9 mouse cellular contexts compared by ENCODE assay signal in the genomic region with DNA sequence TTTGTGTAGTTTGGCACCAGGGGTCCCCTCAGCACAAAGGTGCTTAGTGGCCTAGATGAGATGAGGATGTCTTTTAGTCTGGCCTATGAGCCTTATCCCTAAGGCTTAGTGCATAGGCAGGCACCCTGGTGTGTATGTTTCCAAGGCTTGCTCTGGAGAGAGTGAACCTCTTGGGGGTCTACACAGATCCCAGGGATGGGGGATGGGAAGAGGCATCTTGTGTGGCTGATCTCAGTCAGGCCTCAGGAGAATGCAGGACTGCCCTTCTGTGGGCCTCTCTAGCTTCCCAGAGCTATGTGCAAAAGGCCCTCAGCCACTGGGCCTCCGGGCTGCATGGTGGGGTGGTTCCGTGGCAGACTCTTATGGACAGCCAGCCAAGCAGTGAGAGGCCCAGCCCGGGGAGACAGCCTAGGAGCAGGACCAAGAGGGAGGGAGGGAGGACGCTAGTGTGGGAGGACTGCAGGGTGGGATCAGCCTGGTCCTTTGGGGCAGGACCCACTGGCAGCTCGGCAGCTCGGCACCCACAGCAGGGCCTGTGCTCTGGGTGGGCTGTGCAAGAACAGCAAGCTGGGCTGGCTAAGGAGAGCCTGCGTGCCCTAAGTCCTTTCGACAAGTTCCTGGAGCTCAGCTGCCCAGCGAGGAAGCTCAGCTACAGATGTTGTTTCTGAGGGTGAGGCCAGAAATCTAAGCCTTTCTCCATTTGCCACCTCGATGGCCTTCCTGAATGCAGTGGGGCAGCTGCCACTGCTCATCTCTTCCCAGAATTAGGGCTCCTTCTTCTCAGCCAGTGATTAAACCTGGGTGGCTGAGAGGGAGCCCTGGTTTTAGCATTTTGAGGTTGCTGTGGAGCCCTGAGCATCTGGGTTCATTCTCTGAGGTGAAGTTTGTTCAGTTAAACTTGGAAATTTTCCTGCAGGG. TPM values are rescaled to one million over a fixed set of nuclear protein-coding genes. Genes with fewer than 3 reads are reported as not detected.
DNase-seq lines count a peak whose midpoint lies in the region; ATAC-seq and TF ChIP-seq lines count a peak whose summit lies in the region.
"Had no signal": no experiment of that assay in that cellular context is flagged by ENCODE, and none has a peak within 500 bp of the region (broad histone marks: within the 10 kb centered on the region; RNA-seq: fewer than 3 reads in every experiment).

No protein-coding gene starts in this region.

- peak overlapping the region; percentile 75 for H3K27ac ChIP-seq in lung, embryonic 15.5 days
- peak overlapping the region; percentile 79 for H3K27ac ChIP-seq in hindbrain, postnatal 0 days
- peak overlapping the region; percentile 67 for H3K27ac ChIP-seq in midbrain, embryonic 10.5 days (replicated peaks)

- H3K9me3 ChIP-seq in lung, embryonic 15.5 days, result no peaks in the 10 kb centered on the region
- H3K9me3 ChIP-seq in hindbrain, postnatal 0 days (ENCODE audit: low read length), result no peaks in the 10 kb centered on the region
- H3K9me3 ChIP-seq in midbrain, embryonic 10.5 days (replicated peaks), result no peaks in the 10 kb centered on the region

- H3K9ac ChIP-seq in lung, embryonic 15.5 days, result peak overlapping the region; percentile 14; the same call in 1 of the 2 replicates
- H3K9ac ChIP-seq in hindbrain, postnatal 0 days (replicated peaks; ENCODE audit: low read length), result peak overlapping the region; percentile 33; the same call in 1 of the 2 replicates

- H3K4me1 ChIP-seq in lung, embryonic 15.5 days, result peaks cover 54% of the 10 kb centered on the region
- H3K4me1 ChIP-seq in hindbrain, postnatal 0 days (ENCODE audit: insufficient read depth, low read length), result peaks cover 44% of the 10 kb centered on the region
- peaks cover 40% of the 10 kb centered on the region for H3K4me1 ChIP-seq in midbrain, embryonic 10.5 days

- H3K4me3 ChIP-seq in lung, embryonic 15.5 days, result 0 out of 2 replicates have a peak overlapping the region, but pooled peaks have one; percentile 8
- H3K4me3 ChIP-seq in hindbrain, postnatal 0 days (ENCODE audit: low read length), result no peak overlapping the region
- H3K4me3 ChIP-seq in midbrain, embryonic 10.5 days, result peak overlapping the region; percentile 14; the same call in 1 of the 2 replicates

- ATAC-seq in lung, embryonic 15.5 days (ENCODE audit: borderline replicate concordance, extremely low read depth, low FRiP score, low TSS enrichment), result peak; percentile 29; the same call in 1 of the 2 replicates
- ATAC-seq in hindbrain, postnatal 0 days, result peak; percentile 1; the same call in 1 of the 2 replicates

- WGBS in lung, embryonic 15.5 days, result 45% methylated on average over 10 of the region's 10 CpGs
- 41% methylated on average over 10 of the region's 10 CpGs for WGBS in hindbrain, postnatal 0 days
- 47% methylated on average over 10 of the region's 10 CpGs for WGBS in midbrain, embryonic 10.5 days

- TF ChIP-seq CTCF in hindbrain, postnatal 0 days (IDR thresholded peaks at IDR 0.05; ENCODE audit: low read depth), result no peak

- peak overlapping the region; percentile 10 for H3K4me2 ChIP-seq in lung, embryonic 15.5 days
- H3K4me2 ChIP-seq in hindbrain, postnatal 0 days (ENCODE audit: low read depth, low read length), result peak overlapping the region; percentile 27; the same call in 1 of the 2 replicates

- no peaks in the 10 kb centered on the region for H3K27me3 ChIP-seq in lung, embryonic 15.5 days
- H3K27me3 ChIP-seq in hindbrain, postnatal 0 days (ENCODE audit: insufficient read depth, low read length), result no peaks in the 10 kb centered on the region
- H3K27me3 ChIP-seq in midbrain, embryonic 10.5 days (ENCODE audit: low read depth, poor library complexity, severe bottlenecking), result no peaks in the 10 kb centered on the region

- no peak for DNase-seq in lung, postnatal 36 days
- peak; percentile 73 for DNase-seq in gastrocnemius, postnatal 25 days
- DNase-seq in hindbrain, postnatal 0 days (ENCODE audit: low spot score), result no peak
- DNase-seq in midbrain, embryonic 10.5 days (ENCODE audit: low spot score), result no peak
- DNase-seq in spleen, postnatal 36 days (ENCODE audit: low spot score in 2 of 2), result no peak
- no peak for DNase-seq in layer of hippocampus, postnatal 36 days
- no peak for DNase-seq in embryo, embryonic 11 days

- peaks cover 5% of the 10 kb centered on the region; the same call in 1 of the 2 replicates for H3K36me3 ChIP-seq in lung, embryonic 15.5 days
- H3K36me3 ChIP-seq in hindbrain, postnatal 0 days (ENCODE audit: insufficient read depth, low read length), result no peaks in the 10 kb centered on the region
- H3K36me3 ChIP-seq in midbrain, embryonic 10.5 days, result peaks cover 15% of the 10 kb centered on the region; the same call in 1 of the 2 replicates

RNA-seq across cellular contexts. Expression of gene Akt2, which starts 5.5 kb away (rescaled TPM):
- polyA plus RNA-seq in lung, embryonic 15.5 days (2015; fragmentation: Nextera tagmentation; extraction: Ambion mirVana), result 89.6 and 98.5 TPM in 2 replicates
- total RNA-seq in gastrocnemius, postnatal 25 days (2021), result 100 to 1,000 TPM; 135 to 147 TPM
- total RNA-seq in hindbrain, postnatal 0 days (2014; rRNA removed), result 60.6 and 83.1 TPM in 2 replicates
- polyA plus RNA-seq in hindbrain, postnatal 0 days (2015; fragmentation: Nextera tagmentation; extraction: Ambion mirVana), result 62.3 and 64.0 TPM in 2 replicates
- 85.9 and 89.4 TPM in 2 replicates for polyA plus RNA-seq in midbrain, embryonic 10.5 days (2016; fragmentation: Nextera tagmentation; extraction: Ambion mirVana)
- 100 to 1,000 TPM in 1 of 2 experiments, 10 to 100 TPM in 1; 97.7 to 102 TPM for total RNA-seq in layer of hippocampus, postnatal 36 days (2021)

RNA-seq across cellular contexts. Expression of gene 2310022A10Rik, which starts 43.8 kb away (rescaled TPM):
- 24.0 and 24.8 TPM in 2 replicates for polyA plus RNA-seq in lung, embryonic 15.5 days (2015; fragmentation: Nextera tagmentation; extraction: Ambion mirVana)
- total RNA-seq in gastrocnemius, postnatal 25 days (2021), result 100 to 1,000 TPM in 1 of 2 experiments, 10 to 100 TPM in 1; 88.3 to 110 TPM
- total RNA-seq in hindbrain, postnatal 0 days (2014; rRNA removed), result 8.1 and 8.2 TPM in 2 replicates
- 25.7 and 26.1 TPM in 2 replicates for polyA plus RNA-seq in hindbrain, postnatal 0 days (2015; fragmentation: Nextera tagmentation; extraction: Ambion mirVana)
- polyA plus RNA-seq in midbrain, embryonic 10.5 days (2016; fragmentation: Nextera tagmentation; extraction: Ambion mirVana), result 37.3 and 39.3 TPM in 2 replicates
- total RNA-seq in layer of hippocampus, postnatal 36 days (2021), result 10 to 100 TPM; 27.2 to 28.8 TPM

RNA-seq across cellular contexts. Expression of gene Pld3, which starts 43.8 kb away (rescaled TPM):
- 74.8 and 78.3 TPM in 2 replicates for polyA plus RNA-seq in lung, embryonic 15.5 days (2015; fragmentation: Nextera tagmentation; extraction: Ambion mirVana)
- 10 to 100 TPM; 14.9 to 15.0 TPM for total RNA-seq in gastrocnemius, postnatal 25 days (2021)
- total RNA-seq in hindbrain, postnatal 0 days (2014; rRNA removed), result 307 and 308 TPM in 2 replicates
- polyA plus RNA-seq in hindbrain, postnatal 0 days (2015; fragmentation: Nextera tagmentation; extraction: Ambion mirVana), result 268 and 287 TPM in 2 replicates
- 52.0 and 61.2 TPM in 2 replicates for polyA plus RNA-seq in midbrain, embryonic 10.5 days (2016; fragmentation: Nextera tagmentation; extraction: Ambion mirVana)
- total RNA-seq in layer of hippocampus, postnatal 36 days (2021), result 100 to 1,000 TPM; 557 to 578 TPM

RNA-seq across cellular contexts. Expression of gene Ttc9b, which starts 56.9 kb away (rescaled TPM):
- 0.09 and 0.60 TPM in 2 replicates for polyA plus RNA-seq in lung, embryonic 15.5 days (2015; fragmentation: Nextera tagmentation; extraction: Ambion mirVana)
- total RNA-seq in gastrocnemius, postnatal 25 days (2021), result not detected
- total RNA-seq in hindbrain, postnatal 0 days (2014; rRNA removed), result 104 and 132 TPM in 2 replicates
- 124 and 127 TPM in 2 replicates for polyA plus RNA-seq in hindbrain, postnatal 0 days (2015; fragmentation: Nextera tagmentation; extraction: Ambion mirVana)
- polyA plus RNA-seq in midbrain, embryonic 10.5 days (2016; fragmentation: Nextera tagmentation; extraction: Ambion mirVana), result 2.6 and 5.5 TPM in 2 replicates
- total RNA-seq in layer of hippocampus, postnatal 36 days (2021), result 10 to 100 TPM; 45.8 to 48.2 TPM
- total RNA-seq: gastrocnemius, postnatal 36 days had no signal

Comparison
In these comparisons a context has a peak if more than half of its experiments do, and no peak if none do; other contexts are left out.
1. RNA of gene Pld3, which starts 43.8 kb away (total RNA-seq): 557 to 578 TPM in layer of hippocampus, postnatal 36 days and 307 to 308 TPM in hindbrain, postnatal 0 days; 14.9 to 15.0 TPM in gastrocnemius, postnatal 25 days; every median in the first group is over 10 times any median in the second.
2. Peak in every context shown above with its lines, with median percentiles within 50 percentile points of each other: H3K27ac ChIP-seq.